Mouse (Mus musculus) heart, embryonic 14.5 days (tissue): ENCODE data around the gene Olfr1357. TPM values are rescaled to one million over a fixed set of nuclear protein-coding genes. Genes with fewer than 3 reads are reported as not detected.

Experiments used
- ATAC-seq: fragments of 200-750 bp; cut with Nextera tagmentation; 2 replicates; pipeline ENCODE4 v1.8.0; 2017; ENCODE audit warnings: low read depth, moderate TSS enrichment; ENCODE audit not compliant: insufficient number of reproducible peaks, insufficient read depth, low FRiP score
- H3K27ac ChIP-seq, 2 experiments: fragments of 200-500 bp in 1 of 2; fragments of 300-500 bp in 1 of 2; sonication (generic) in 1 of 2; replicated peaks in 1 of 2; 2 replicates each; pipeline ENCODE4 v1.5.1; 2012 to 2014; ENCODE audit warnings: low read depth in 2 of 2, low read length in 2 of 2, control low read depth in 1 of 2, mild to moderate bottlenecking in 1 of 2, mixed read lengths in 1 of 2; ENCODE audit not compliant: control insufficient read depth in 1 of 2, insufficient read depth in 1 of 2
- H3K27me3 ChIP-seq: fragments of 300-500 bp; sonication (generic); 2 replicates; pipeline ENCODE4 v1.6.1; 2014; ENCODE audit warnings: mild to moderate bottlenecking, low read length, control low read depth; ENCODE audit not compliant: control insufficient read depth, insufficient read depth
- H3K36me3 ChIP-seq: fragments of 300-500 bp; sonication (generic); 2 replicates; pipeline ENCODE4 v1.6.1; 2014; ENCODE audit warnings: mild to moderate bottlenecking, control low read depth, low read length, mixed read lengths; ENCODE audit not compliant: control insufficient read depth, insufficient read depth
- H3K4me1 ChIP-seq, 2 experiments: fragments of 200-500 bp in 1 of 2; fragments of 300-500 bp in 1 of 2; sonication (generic) in 1 of 2; 2 replicates each; pipeline ENCODE4 v1.6.1; 2012 to 2014; ENCODE audit warnings: low read length in 2 of 2, control low read depth in 1 of 2, mixed read lengths in 1 of 2; ENCODE audit not compliant: control insufficient read depth in 2 of 2, insufficient read depth in 2 of 2
- H3K4me2 ChIP-seq: fragments of 300-500 bp; sonication (generic); 2 replicates; pipeline ENCODE4 v1.6.1; 2014; ENCODE audit warnings: mild to moderate bottlenecking, low read length
- H3K4me3 ChIP-seq, 2 experiments: fragments of 200-500 bp in 1 of 2; fragments of 300-500 bp in 1 of 2; sonication (generic) in 1 of 2; 2 replicates each; pipeline ENCODE4 v1.5.1; 2012 to 2014; ENCODE audit warnings: low read length in 2 of 2, mild to moderate bottlenecking in 2 of 2, control low read depth in 1 of 2, low read depth in 1 of 2, moderate library complexity in 1 of 2; ENCODE audit not compliant: control insufficient read depth in 1 of 2, insufficient read depth in 1 of 2
- H3K9ac ChIP-seq: fragments of 300-500 bp; sonication (generic); 2 replicates; pipeline ENCODE4 v1.6.1; 2014; ENCODE audit warnings: mild to moderate bottlenecking, low read length
- H3K9me3 ChIP-seq: fragments of 300-500 bp; sonication (generic); 2 replicates; pipeline ENCODE4 v1.6.1; 2016; ENCODE audit warnings: low read length, control low read depth; ENCODE audit not compliant: control insufficient read depth
- WGBS: fragments of 180-500 bp; shearing (Covaris S2); extraction: QIAGEN DNeasy Blood & Tissue Kit; methylation state at CpG from one replicate; pipeline ENCODE4 v1.1.7; 2014; 5-methylcytosine and 5-hydroxymethylcytosine counted together
- polyA plus RNA-seq: library from polyadenylated mRNA; unstranded; fragments of >200 nt; fragmentation: Nextera tagmentation; extraction: Ambion mirVana; gene quantifications from 2 replicates; pipeline ENCODE4 v1.2.1, GENCODE M21; 2014

Gene Olfr1357
- polyA plus RNA-seq, 1 experiment from 2014 or later = not detected

- WGBS = 44% methylated on average over 2 of the region's 2 CpGs
- Histone ChIP-seq H3K9ac (no peak overlapping the region), H3K27ac (no peak overlapping the region), H3K9me3 (no peaks in the 10 kb centered on the region), H3K27me3 (no peaks in the 10 kb centered on the region), H3K4me3 (no peak overlapping the region), H3K36me3 (no peaks in the 10 kb centered on the region), H3K4me1 (peaks cover 2 to 8% of the 10 kb centered on the region in 2 experiments), H3K4me2 (no peak overlapping the region)
- no peak for ATAC-seq
Observed at GRCm38 (mm10) chr10:78570897-78571296, 47.0 kb downstream of the Olfr1357 start.

GRCm38 (mm10) chr10:78570416-78570815 is 47.5 kb downstream of the Olfr1357 start:
- WGBS = 63% methylated on average over 6 of the region's 6 CpGs
- no peak for ATAC-seq
- Histone ChIP-seq H3K4me2 (no peak overlapping the region), H3K4me1 (peaks cover 0 to 4% of the 10 kb centered on the region in 2 experiments; a peak in 2 of 4 replicates), H3K4me3 (no peak overlapping the region), H3K9me3 (no peaks in the 10 kb centered on the region), H3K27ac (no peak overlapping the region), H3K27me3 (no peaks in the 10 kb centered on the region), H3K36me3 (no peaks in the 10 kb centered on the region), H3K9ac (no peak overlapping the region)

- Histone ChIP-seq H3K4me1 (no peaks in the 10 kb centered on the region), H3K4me3 (no peak overlapping the region), H3K9me3 (no peaks in the 10 kb centered on the region), H3K27me3 (no peaks in the 10 kb centered on the region), H3K4me2 (no peak overlapping the region), H3K9ac (no peak overlapping the region), H3K36me3 (no peaks in the 10 kb centered on the region), H3K27ac (no peak overlapping the region)
- no peak for ATAC-seq
- WGBS = 42% methylated on average over 3 of the region's 3 CpGs
Observed at GRCm38 (mm10) chr10:78569686-78570085, 48.2 kb downstream of the Olfr1357 start.

- ATAC-seq = no peak
- no peaks in the 10 kb centered on the region for H3K36me3 ChIP-seq
- no peaks in the 10 kb centered on the region for H3K27me3 ChIP-seq
- no peak overlapping the region for H3K27ac ChIP-seq
- 73% methylated on average over 3 of the region's 3 CpGs for WGBS
- H3K9me3 ChIP-seq = no peaks in the 10 kb centered on the region
- no peak overlapping the region for H3K4me2 ChIP-seq
- H3K4me1 ChIP-seq = no peaks in the 10 kb centered on the region
- no peak overlapping the region for H3K4me3 ChIP-seq
- H3K9ac ChIP-seq = no peak overlapping the region
Observed at GRCm38 (mm10) chr10:78569191-78569590, 48.7 kb downstream of the Olfr1357 start.

GRCm38 (mm10) chr10:78565070-78565469 is 52.8 kb downstream of the Olfr1357 start:
- no peak overlapping the region for H3K4me3 ChIP-seq
- no peaks in the 10 kb centered on the region for H3K36me3 ChIP-seq
- WGBS = 79% methylated on average over 1 of the region's 1 CpGs
- no peak overlapping the region for H3K4me2 ChIP-seq
- no peaks in the 10 kb centered on the region for H3K9me3 ChIP-seq
- no peaks in the 10 kb centered on the region for H3K4me1 ChIP-seq
- ATAC-seq = no peak
- no peak overlapping the region for H3K27ac ChIP-seq
- no peaks in the 10 kb centered on the region for H3K27me3 ChIP-seq
- H3K9ac ChIP-seq = no peak overlapping the region

Other genes with a start within 250 kb of the Olfr1357 start
- gene Rrp1, start 205.0 kb downstream of the Olfr1357 start, polyA plus RNA-seq = 176 and 191 TPM in 2 replicates
- 123 and 124 TPM in 2 replicates for gene Cstb, start 192.4 kb downstream of the Olfr1357 start, polyA plus RNA-seq
- 4.0 and 4.5 TPM in 2 replicates for gene Pdxk, start 153.1 kb downstream of the Olfr1357 start, polyA plus RNA-seq
- not detected in 2 replicates for gene Olfr1358, start 100.6 kb downstream of the Olfr1357 start, polyA plus RNA-seq
- 51.7 and 52.6 TPM in 2 replicates for gene Ilvbl, start 43.7 kb downstream of the Olfr1357 start, polyA plus RNA-seq
- gene Syde1, start 26.1 kb downstream of the Olfr1357 start, polyA plus RNA-seq = 13.7 and 15.6 TPM in 2 replicates
- not detected in 2 replicates for gene Casp14, start 100.2 kb upstream of the Olfr1357 start, polyA plus RNA-seq
- not detected in 2 replicates for gene Ccdc105, start 135.0 kb upstream of the Olfr1357 start, polyA plus RNA-seq
- 0.12 and 0.16 TPM in 2 replicates for gene Slc1a6, start 162.4 kb upstream of the Olfr1357 start, polyA plus RNA-seq
- not detected in 2 replicates for gene Olfr1356, start 234.1 kb upstream of the Olfr1357 start, polyA plus RNA-seq